Mouse (Mus musculus): ENCODE measurements around the gene Mysm1.

Gene Mysm1

DNA sequence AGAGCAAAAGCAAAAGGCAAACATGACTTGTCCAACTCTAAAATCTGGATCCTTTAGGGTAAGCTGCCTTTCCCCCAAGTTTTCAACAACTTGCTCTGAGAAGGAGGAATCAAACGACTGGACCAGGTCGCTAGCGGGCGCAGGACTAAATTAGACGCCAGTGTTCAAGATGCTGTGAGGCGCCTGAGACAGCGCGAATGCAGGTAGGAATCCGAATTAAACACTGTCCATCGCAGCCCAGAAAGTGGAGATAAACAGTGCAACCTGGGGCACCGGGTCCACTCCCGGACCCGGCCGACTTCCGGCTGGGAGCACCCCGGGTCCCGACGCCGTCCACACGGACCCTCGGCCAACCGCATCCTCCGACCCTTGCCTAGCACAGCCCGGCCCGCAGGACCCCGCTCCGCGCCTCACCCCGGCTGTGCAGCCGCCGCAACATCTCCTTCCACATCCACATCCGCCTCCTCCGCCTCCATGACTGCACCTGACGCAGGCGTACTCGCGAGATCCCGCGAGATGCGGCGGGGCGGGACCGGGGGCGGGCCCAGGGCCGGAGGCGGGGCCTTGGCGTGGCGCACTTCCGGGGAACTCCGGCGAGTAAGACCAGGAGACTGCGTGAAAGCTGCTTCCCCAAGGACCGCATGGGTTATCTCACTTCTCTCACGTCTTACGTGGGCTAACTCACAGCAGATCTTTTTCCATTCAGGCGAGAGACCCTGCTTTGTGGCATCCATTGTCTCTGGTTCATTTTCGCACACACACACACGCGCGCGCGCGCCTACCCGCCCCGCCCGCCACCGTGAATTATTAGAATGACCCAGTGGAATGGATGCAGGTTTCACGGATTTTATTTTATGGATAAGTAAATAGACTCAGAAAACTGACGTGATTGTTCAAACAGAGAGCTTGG is at the start of gene Mysm1:
Mysm1 (minus strand) TSS at position 511 of the 910 bp plus-strand sequence.
- peak; percentile 97 for DNase-seq (ENCODE audit: low spot score)

- no peak for DNase-seq (ENCODE audit: low spot score)
These were observed 47.1 kb upstream of the Mysm1 start for GRCm38 (mm10) chr4:95025847-95026600.

DNA sequence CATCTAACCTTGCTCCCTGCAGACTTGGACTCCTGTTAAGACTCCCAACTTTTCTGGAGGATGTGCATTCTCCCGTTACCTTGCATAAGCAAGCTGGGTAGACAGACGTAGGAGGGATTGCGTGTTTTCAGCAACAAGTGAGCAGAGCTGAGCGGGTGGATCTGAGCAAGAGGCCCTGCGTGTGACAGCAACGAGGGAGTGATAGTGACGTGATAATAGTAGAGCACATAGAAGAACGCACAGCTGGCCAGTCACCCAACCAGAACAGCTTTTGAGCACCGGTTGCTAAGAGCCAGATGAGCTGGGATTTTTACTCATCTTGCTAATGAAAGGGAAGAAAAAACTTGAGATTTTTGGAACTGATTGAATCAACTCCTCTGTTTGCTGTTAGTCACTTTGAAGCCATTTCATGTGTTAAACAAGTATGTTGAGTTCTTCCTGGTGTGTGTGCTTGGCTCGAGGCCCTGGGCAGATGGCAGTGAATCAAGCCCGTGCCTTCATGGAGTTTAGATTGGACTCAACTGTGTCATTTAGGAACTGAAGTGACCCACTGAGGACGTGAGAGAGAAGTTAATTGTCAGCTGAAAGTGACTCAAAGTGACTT is 44.6 kb upstream of the Mysm1 start:
- no peak for DNase-seq (ENCODE audit: low spot score)

DNA sequence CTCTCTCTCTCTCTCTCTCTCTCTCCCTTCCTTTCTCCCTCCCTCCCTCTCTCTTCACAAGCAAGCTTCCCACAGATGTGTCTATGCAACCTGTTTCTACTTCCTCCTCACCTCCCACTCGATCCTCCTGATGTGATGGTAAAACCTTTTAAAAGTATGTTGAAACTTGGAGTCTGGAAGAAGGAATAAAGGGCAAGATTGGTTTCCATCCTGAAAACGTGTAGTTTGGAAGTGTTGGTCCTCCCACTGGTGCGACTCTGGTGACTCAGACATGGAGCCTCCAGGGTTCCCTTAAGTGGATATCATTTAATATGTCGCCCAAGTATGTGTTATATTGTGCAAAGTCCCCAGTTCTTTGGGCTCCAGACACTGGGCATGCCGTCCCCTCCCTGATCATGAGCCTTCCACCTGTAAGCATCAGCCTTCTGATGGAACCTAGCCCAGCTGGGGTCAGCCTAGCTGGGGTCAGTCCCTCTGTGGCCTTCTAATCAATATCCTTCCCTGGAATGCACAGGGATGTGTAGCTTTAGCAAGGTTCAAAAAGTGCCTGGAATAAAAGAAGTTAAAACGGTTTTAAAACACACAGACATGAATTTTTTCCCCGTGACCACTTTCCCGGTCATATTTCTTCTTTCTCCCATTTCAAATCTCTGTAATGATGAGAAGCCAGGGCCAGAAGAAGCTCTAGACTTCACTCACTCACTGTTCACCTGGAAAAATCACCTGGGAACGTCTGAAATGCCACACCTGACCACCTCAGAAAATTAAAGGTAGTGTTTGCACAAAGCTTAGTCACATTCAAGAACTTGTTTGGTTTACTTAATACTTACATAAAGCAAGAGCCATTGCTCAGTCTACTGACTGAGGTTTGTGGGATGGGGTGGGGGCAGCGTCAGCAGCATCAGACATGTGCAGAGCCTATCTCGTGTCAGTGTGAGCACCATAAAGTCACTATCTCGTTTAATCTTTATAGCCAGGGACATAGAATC is 43.0 kb upstream of the Mysm1 start:
- DNase-seq (ENCODE audit: low spot score) = no peak

- DNase-seq (ENCODE audit: low spot score) = no peak
These were observed 41.3 kb upstream of the Mysm1 start for GRCm38 (mm10) chr4:95020201-95020600.

- DNase-seq (ENCODE audit: low spot score) = no peak
These were observed 39.3 kb upstream of the Mysm1 start for GRCm38 (mm10) chr4:95018221-95018620.

DNA sequence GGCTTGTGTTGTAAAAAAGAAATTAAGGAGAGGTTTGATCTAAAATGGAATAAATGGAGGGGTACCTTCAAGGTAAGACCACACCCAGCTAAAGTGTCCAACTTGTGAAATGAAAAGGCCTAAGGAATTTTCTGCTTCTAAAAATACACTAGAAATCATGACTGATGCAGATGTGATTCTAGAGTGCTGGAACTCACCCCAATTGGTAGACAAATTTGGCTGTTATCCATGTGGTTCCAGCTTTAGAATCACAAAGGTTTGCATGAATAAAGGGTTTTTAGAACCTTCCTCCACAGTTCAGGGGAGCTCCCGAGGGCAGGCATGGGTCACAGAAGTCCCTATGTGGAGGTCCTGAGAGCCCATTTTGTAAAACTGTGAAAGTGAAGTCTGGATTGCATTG is 33.8 kb upstream of the Mysm1 start:
- no peak for DNase-seq (ENCODE audit: low spot score)

DNA sequence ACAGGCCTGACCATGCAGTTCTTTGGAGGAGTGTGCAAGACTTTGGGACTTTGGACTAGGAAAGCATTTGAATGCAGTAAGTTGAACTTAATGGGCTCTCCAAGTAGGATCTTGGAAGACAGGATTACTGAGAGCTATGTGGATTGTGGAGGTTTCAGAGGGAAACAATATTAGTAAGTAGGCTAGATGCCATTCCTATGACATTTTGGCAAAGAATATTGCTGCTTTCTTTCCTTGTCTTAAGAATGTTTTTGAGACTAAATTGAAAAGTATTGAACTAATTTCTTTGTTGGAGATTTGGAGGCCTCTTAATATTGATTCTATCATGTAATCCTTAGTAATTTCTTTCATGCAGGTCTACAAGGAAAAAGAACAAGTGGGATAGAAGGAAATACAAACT is 33.4 kb upstream of the Mysm1 start:
- no peak for DNase-seq (ENCODE audit: low spot score)

GRCm38 (mm10) chr4:95008175-95009057 is 29.5 kb upstream of the Mysm1 start:
- DNase-seq (ENCODE audit: low spot score) = peak; percentile 50

GRCm38 (mm10) chr4:95007759-95008158 is 28.9 kb upstream of the Mysm1 start:
- no peak for DNase-seq (ENCODE audit: low spot score)

DNA sequence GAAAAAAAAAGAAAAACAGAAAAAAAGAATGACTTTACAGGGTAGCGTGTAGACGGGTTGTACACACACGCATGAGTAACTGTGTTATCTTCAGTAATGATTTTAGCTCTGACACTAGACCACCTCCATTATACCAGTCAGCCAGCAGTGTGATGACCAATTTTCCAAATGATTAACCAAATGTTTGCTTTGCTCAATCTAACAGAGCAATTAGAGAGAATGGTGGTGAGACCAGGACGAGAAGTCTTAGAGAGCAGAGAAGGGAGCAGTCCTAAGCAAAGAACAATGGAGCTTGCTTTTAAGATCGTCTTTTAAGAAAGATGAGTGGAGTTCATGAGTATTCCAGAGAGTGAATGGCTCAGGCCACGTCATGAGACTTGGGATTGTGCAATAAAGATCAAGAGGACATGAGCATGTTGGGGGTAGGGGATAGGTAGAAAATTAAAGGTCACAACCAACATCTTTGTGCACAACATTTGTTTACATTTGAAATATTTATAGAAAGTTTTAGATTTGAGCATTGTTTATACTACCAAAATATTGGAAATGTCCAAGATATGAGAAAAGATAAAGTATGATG is 26.4 kb upstream of the Mysm1 start:
- DNase-seq (ENCODE audit: low spot score) = no peak

DNA sequence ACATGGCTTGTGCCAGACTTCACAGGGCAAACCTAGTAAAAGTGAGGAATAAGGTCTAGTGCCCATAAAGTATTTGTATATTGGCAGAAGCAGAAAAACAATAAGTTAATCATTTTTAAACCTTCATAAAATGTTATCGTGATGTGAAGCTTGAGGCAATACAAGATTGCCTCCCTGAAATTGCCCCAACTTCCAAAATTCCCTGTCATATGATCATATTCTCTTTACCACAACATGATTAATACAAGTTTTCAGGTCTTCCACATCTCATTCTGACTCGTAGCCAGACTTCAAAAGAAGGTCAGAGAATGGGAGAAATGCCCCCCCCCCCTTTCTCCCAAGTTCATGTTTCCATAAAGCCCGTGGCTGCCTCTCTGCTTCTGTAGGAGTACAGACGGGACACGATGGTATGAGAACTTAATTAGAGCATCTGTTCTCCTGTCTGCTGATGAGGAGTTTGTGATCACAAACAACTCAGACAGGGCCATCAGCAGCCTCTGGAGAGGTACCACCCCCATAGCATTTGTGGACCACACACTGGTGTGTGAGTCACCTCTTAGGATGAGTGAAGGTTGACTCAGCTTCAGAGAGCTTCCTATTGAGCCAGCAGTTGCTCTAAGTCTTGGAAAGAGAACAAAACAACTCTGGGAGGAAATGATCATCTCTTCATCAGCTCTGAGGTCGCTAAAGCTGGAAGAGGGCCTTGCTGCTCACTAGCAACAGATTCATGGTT is 22.3 kb upstream of the Mysm1 start:
- no peak for DNase-seq (ENCODE audit: low spot score)

DNA sequence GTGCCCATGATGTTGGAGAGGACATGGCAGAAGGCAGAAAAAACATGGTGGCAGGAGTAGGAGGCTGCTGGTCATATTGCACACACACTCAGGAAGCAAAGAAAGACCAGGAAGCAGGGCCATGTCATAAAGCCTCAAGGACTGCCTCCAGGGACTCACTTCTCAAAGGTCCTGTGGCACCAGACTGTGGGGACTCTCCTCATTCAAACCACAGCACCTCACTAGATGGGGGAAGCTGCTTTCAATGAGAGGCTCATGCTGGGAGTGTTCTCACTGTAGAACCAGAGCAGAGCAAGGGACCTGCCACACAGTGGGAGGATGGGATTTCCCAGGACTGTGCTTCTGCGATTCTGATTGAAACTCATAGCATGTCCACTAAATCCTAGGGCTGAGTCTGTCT is 21.2 kb upstream of the Mysm1 start:
- no peak for DNase-seq (ENCODE audit: low spot score)

- no peak for DNase-seq (ENCODE audit: low spot score)
These were observed 20.3 kb upstream of the Mysm1 start for GRCm38 (mm10) chr4:94999249-94999648.

DNA sequence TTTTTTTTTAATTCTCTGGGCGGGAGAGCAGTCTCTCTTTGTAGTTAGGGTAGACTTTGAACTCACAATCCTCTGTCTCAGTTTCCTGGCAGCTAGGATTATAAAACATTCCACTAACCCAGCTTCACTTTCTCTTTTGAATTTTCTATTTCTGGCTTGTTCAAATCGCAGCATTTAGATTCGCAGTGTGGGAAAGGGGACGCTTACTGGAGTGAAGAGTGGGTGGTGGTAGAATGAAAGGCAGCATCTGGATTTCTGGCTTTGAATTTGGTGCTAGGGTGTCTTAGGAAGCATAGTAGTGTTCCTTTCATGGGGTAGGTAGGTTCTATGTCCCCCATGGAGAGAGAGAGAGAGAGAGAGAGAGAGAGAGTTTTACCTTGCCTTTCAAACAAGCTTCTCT is 17.0 kb upstream of the Mysm1 start:
- DNase-seq (ENCODE audit: low spot score) = no peak

- no peak for DNase-seq (ENCODE audit: low spot score)
These were observed 11.3 kb upstream of the Mysm1 start for GRCm38 (mm10) chr4:94990204-94990603.

- no peak for DNase-seq (ENCODE audit: low spot score)
These were observed 8.8 kb upstream of the Mysm1 start for GRCm38 (mm10) chr4:94987725-94988124.

GRCm38 (mm10) chr4:94979500-94979915 is 608 bp upstream of the Mysm1 start:
- no peak for DNase-seq (ENCODE audit: low spot score)

GRCm38 (mm10) chr4:94973321-94973720 is 5.6 kb downstream of the Mysm1 start:
- no peak for DNase-seq (ENCODE audit: low spot score)
